Mouse (Mus musculus) kidney, postnatal 4 days (tissue): ENCODE results near the gene Gm21900.
"Not testable (repeated sequence)": the region's sequence is repeated elsewhere in the genome, so short reads cannot be mapped to it uniquely, and the experiment has no call there.

ENCODE experiments used
- DNase-seq, 2 experiments: peaks; one replicate each; pipeline ENCODE4 v3.0.0; 2021; ENCODE audit warnings: mixed read lengths in 2 of 2

The Gm21900 gene

DNA sequence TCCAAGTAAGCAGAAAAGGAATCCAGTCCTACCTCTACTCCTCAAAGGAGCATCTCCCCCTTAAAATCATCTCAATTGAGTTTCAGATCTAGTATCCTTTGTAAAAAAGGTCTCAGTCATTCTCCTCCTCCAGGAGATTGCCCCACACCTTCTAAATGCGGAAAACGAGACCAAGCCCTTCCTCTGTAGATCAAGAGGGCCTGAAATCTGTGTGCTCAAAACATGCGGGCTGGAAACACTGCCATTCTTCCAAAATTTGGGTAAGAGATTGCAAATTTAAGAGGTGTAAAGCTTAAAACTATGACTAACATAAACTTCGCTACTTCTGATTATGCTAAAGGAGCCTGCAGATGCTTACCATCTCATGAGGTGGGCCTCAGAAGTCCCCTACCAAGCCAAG is at the start of gene Gm21900:
Gene Gm21900 (plus strand): TSS at position 301 of the 400 bp plus-strand sequence.
- not testable (repeated sequence) for DNase-seq

DNA sequence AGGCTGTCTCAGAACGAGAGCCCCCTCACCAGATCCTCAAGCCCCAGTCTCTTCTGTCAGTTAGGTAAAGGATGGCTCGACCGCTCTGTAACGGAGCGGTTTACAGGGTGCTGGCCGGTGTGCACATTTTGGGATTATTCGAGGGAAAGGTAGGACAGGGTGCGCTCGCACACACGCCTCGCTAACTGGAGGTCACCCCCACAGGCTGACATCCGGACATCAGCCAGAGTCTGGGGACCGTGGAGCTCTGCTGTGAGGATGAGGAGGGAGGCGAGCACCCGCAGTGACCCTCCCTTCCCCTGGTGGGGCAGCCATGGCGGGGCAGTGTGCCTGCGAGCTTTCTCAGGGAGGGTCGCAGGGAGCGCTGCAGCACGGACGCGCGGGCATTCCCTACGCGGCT is 27.4 kb downstream of the Gm21900 start:
- DNase-seq = peak; percentile 14 to 27
